Mouse (Mus musculus) ES-Bruce4 (cell line): ENCODE measurements around the gene Fnip1. TPM values are rescaled to one million over a fixed set of nuclear protein-coding genes. Genes with fewer than 3 reads are reported as not detected.
A peak's percentile ranks its signal among the peaks of the same experiment; 100 is the strongest.

Experiments
- H3K27ac ChIP-seq: 2 replicates; pipeline ENCODE4 v1.5.1; 2012; ENCODE audit warnings: low read length, inconsistent platforms; ENCODE audit not compliant: insufficient read depth
- H3K27me3 ChIP-seq: 2 replicates; pipeline ENCODE4 v1.6.1; 2012; ENCODE audit warnings: mild to moderate bottlenecking, low read length, inconsistent platforms; ENCODE audit not compliant: control insufficient read depth, poor library complexity, insufficient read depth, severe bottlenecking
- H3K36me3 ChIP-seq: 2 replicates; pipeline ENCODE4 v1.6.1; 2012; ENCODE audit warnings: inconsistent platforms, mild to moderate bottlenecking, low read length, moderate library complexity; ENCODE audit not compliant: control insufficient read depth, poor library complexity, insufficient read depth, severe bottlenecking
- H3K4me1 ChIP-seq: one replicate; pipeline ENCODE4 v1.8.1; 2011; ENCODE audit warnings: low read length; ENCODE audit not compliant: control insufficient read depth, insufficient read depth
- H3K4me3 ChIP-seq: 2 replicates; pipeline ENCODE4 v1.5.1; 2011; ENCODE audit warnings: low read depth, mild to moderate bottlenecking, low read length
- H3K9ac ChIP-seq: 2 replicates; pipeline ENCODE4 v1.6.1; 2012; ENCODE audit warnings: low read depth, mild to moderate bottlenecking, inconsistent platforms; ENCODE audit not compliant: poor library complexity, severe bottlenecking
- H3K9me3 ChIP-seq: replicated peaks from 2 replicates; pipeline ENCODE4 v1.6.1; 2012; ENCODE audit warnings: mild to moderate bottlenecking, low read length, inconsistent platforms; ENCODE audit not compliant: control insufficient read depth, poor library complexity, insufficient read depth, severe bottlenecking
- CTCF ChIP-seq: IDR thresholded peaks from one replicate; pipeline ENCODE4 v1.8.1; 2011; ENCODE audit warnings: low read depth, low read length
- EP300 ChIP-seq: IDR thresholded peaks from 2 replicates; pipeline ENCODE4 v1.6.1; 2011; ENCODE audit warnings: low read depth, low read length; ENCODE audit not compliant: insufficient read depth
- POLR2A ChIP-seq: IDR thresholded peaks from one replicate; pipeline ENCODE4 v1.8.1; 2011; ENCODE audit warnings: low read length; ENCODE audit not compliant: insufficient read depth
- polyA plus RNA-seq: library from polyadenylated mRNA; stranded (reverse); fragments of >200 nt; gene quantifications from 2 replicates; pipeline ENCODE4 v1.2.4, GENCODE M21; 2011; ENCODE audit warnings: low read depth; ENCODE audit not compliant: missing spikeins, insufficient read depth, insufficient read length

Gene Fnip1
- polyA plus RNA-seq, 1 experiment: 33.2 TPM

DNA sequence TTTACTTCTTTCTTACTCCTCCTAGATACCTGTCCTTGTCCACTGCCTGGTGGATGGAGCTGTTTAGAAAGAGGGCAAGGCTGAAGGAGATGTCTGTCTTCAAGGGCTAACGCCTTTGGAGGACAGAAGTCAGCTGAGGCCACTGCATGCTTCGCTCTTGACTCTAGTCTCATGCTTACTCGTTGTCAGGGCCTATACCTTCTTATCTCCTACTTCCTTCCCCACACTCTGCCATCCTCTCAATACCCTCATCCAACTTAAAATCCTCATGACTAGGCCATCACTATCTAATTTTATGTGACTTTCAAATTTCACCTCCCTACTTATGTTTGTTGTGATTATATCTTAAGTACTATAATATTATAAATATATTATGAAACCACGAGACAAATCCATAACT is 33.1 kb upstream of the Fnip1 start:
- Histone ChIP-seq H3K36me3 (no peaks in the 10 kb centered on the region), H3K4me3 (no peak overlapping the region), H3K9me3 (no peaks in the 10 kb centered on the region), H3K9ac (no peak overlapping the region), H3K4me1 (no peaks in the 10 kb centered on the region), H3K27me3 (no peaks in the 10 kb centered on the region), H3K27ac (no peak overlapping the region)
- no peak for TF ChIP-seq POLR2A
- no peak for TF ChIP-seq EP300
- TF ChIP-seq CTCF: no peak

DNA sequence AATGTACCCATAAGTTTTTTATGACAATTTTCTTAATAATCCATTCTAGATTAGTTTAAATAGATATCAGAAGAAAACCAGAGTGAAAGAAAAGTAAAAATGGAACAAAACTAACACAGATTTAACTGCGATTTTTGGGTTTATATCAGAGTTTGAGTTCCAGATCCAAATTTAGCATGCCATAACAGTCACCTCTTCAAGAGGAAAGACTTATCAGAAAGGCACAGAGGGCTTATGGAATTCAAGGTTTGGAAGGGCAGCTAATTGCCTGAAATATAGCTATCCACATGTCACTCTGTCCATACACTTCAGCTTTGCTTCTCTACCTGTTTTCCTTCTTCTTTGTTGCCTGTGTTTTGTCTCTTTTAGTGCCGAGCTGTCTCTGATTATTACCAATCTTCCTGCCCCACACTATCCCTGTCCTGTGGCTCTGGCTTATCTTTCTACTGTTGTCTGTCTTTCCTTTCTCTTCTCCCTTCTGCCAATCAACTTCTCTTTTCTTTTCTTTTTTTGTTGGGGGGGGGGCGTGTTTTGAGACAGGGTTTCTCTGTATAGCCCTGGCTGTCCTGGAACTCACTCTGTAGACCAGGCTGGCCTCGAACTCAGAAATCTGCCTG is 31.0 kb upstream of the Fnip1 start:
- Histone ChIP-seq H3K4me3 (no peak overlapping the region), H3K36me3 (no peaks in the 10 kb centered on the region), H3K9ac (no peak overlapping the region), H3K27me3 (no peaks in the 10 kb centered on the region), H3K9me3 (no peaks in the 10 kb centered on the region), H3K4me1 (no peaks in the 10 kb centered on the region), H3K27ac (no peak overlapping the region)
- no peak for TF ChIP-seq POLR2A
- TF ChIP-seq CTCF: no peak
- no peak for TF ChIP-seq EP300

- no peak overlapping the region for H3K4me3 ChIP-seq
- H3K9ac ChIP-seq: no peak overlapping the region
- no peak overlapping the region for H3K27ac ChIP-seq
- no peaks in the 10 kb centered on the region for H3K36me3 ChIP-seq
- no peaks in the 10 kb centered on the region for H3K27me3 ChIP-seq
- TF ChIP-seq CTCF: no peak
- no peak for TF ChIP-seq EP300
- no peaks in the 10 kb centered on the region for H3K9me3 ChIP-seq
- no peaks in the 10 kb centered on the region for H3K4me1 ChIP-seq
Observed at GRCm38 (mm10) chr11:54410612-54411011, 27.4 kb upstream of the Fnip1 start.

DNA sequence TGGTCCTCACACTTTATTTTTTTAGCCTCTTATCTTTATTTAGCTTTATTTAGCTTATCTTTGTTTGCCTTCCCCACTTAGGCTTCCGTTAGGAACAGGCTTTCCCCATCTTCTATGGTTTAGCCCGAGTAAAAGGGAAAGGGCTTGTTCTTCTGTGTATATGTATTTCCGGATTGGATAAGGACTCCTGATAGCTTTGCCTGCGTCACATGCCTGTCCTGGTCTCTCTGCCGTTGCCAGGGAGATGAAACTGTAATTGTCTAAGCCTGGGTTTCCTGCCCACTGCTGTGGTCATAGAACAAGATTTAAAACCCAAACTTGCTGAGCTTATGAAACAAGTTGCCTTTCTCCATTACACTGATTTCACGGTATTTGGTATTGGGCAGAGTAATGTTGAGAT is 25.0 kb upstream of the Fnip1 start:
- TF ChIP-seq CTCF (no peak), EP300 (no peak)

DNA sequence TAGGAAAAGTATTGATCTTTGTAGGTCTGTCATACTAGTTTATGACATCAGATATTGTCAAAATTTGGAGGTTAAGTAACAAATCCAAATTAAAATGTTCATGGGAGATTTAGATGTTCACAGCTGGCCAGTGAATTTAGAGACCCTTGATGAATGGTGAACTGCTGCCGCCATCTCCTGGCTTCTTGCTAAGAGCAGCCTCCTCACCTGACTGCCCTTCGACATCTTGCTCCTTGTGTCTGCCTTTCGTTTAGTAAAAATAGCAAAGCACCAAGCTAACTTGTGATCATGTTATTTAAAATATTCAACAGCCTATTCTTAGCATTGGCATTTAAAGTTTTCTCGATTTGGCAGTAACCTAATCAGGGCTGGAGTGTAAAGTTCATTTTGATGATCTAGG is 15.0 kb upstream of the Fnip1 start:
- Histone ChIP-seq H3K9ac (no peak overlapping the region), H3K36me3 (no peaks in the 10 kb centered on the region), H3K27me3 (no peaks in the 10 kb centered on the region), H3K27ac (no peak overlapping the region), H3K4me1 (no peaks in the 10 kb centered on the region), H3K9me3 (no peaks in the 10 kb centered on the region), H3K4me3 (no peak overlapping the region)
- TF ChIP-seq EP300 (no peak), CTCF (peak; percentile 8)

More for the DNA sequence above, 25.0 kb upstream of the Fnip1 start:
- H3K36me3 ChIP-seq: no peaks in the 10 kb centered on the region
- H3K27ac ChIP-seq: no peak overlapping the region
- no peaks in the 10 kb centered on the region for H3K4me1 ChIP-seq
- no peaks in the 10 kb centered on the region for H3K9me3 ChIP-seq
- no peaks in the 10 kb centered on the region for H3K27me3 ChIP-seq
- H3K9ac ChIP-seq: no peak overlapping the region
- no peak overlapping the region for H3K4me3 ChIP-seq

GRCm38 (mm10) chr11:54426267-54426666 is 11.7 kb upstream of the Fnip1 start:
- no peaks in the 10 kb centered on the region for H3K9me3 ChIP-seq
- H3K27me3 ChIP-seq: no peaks in the 10 kb centered on the region
- no peak overlapping the region for H3K9ac ChIP-seq
- no peak for TF ChIP-seq POLR2A
- TF ChIP-seq EP300: no peak
- no peak for TF ChIP-seq CTCF
- no peak overlapping the region for H3K4me3 ChIP-seq
- H3K27ac ChIP-seq: no peak overlapping the region
- H3K36me3 ChIP-seq: no peaks in the 10 kb centered on the region
- H3K4me1 ChIP-seq: no peaks in the 10 kb centered on the region

DNA sequence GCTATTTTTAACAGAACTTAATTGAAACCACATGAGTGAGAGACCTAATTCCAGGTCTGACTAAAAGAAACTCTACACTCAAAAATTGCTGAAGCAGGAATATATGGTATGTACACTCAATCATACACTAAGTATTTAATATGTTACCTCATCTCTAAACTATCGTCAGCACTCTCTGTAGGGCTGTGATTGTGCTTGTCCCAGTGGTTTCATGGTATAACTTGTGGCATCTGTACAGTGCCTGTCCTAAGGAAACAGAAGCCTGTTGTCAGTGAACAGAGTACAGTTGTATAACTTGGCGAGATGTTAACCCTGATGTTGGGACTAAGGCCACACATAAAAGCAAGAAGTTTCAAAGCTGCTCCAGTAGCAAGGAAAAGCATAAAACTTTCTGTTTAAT is 10.9 kb upstream of the Fnip1 start:
- Histone ChIP-seq H3K36me3 (no peaks in the 10 kb centered on the region), H3K9ac (no peak overlapping the region), H3K27me3 (no peaks in the 10 kb centered on the region), H3K4me1 (no peaks in the 10 kb centered on the region), H3K9me3 (no peaks in the 10 kb centered on the region), H3K27ac (no peak overlapping the region), H3K4me3 (no peak overlapping the region)
- TF ChIP-seq EP300: no peak
- TF ChIP-seq CTCF: no peak
- TF ChIP-seq POLR2A: no peak
